Mouse (Mus musculus) testis, adult 2 months (tissue): ENCODE results near the gene Tcp10a. TPM values are rescaled to one million over a fixed set of nuclear protein-coding genes. Genes with fewer than 3 reads are reported as not detected.
A peak's percentile ranks its signal among the peaks of the same experiment; 100 is the strongest.
"Not testable (repeated sequence)": the region's sequence is repeated elsewhere in the genome, so short reads cannot be mapped to it uniquely, and the experiment has no call there.

Source experiments
- H3K27ac ChIP-seq: fragments of 200-500 bp; 2 replicates; pipeline ENCODE4 v1.5.1; 2012; ENCODE audit warnings: low read depth, low read length; ENCODE audit not compliant: control insufficient read depth, insufficient read depth
- H3K27me3 ChIP-seq: fragments of 200-500 bp; 2 replicates; pipeline ENCODE4 v1.6.1; 2012; ENCODE audit warnings: mild to moderate bottlenecking, low read length, moderate library complexity; ENCODE audit not compliant: control insufficient read depth, insufficient read depth
- H3K36me3 ChIP-seq: fragments of 200-500 bp; 2 replicates; pipeline ENCODE4 v1.6.1; 2012; ENCODE audit warnings: mild to moderate bottlenecking, low read length; ENCODE audit not compliant: control insufficient read depth, insufficient read depth
- H3K4me1 ChIP-seq: fragments of 200-500 bp; 2 replicates; pipeline ENCODE4 v1.6.1; 2012; ENCODE audit warnings: low read length; ENCODE audit not compliant: control insufficient read depth, insufficient read depth
- H3K4me3 ChIP-seq: fragments of 200-500 bp; 2 replicates; pipeline ENCODE4 v1.5.1; 2012; ENCODE audit warnings: low read depth, mild to moderate bottlenecking, low read length, moderate library complexity, mixed read lengths; ENCODE audit not compliant: control insufficient read depth
- CTCF ChIP-seq: fragments of 200-500 bp; IDR thresholded peaks from 2 replicates; pipeline ENCODE4 v1.5.1; 2012; ENCODE audit warnings: low read depth, mild to moderate bottlenecking, inconsistent platforms, low read length, moderate library complexity; ENCODE audit not compliant: control insufficient read depth, insufficient read depth, insufficient replicate concordance
- POLR2A ChIP-seq: fragments of 200-500 bp; IDR thresholded peaks from 2 replicates; pipeline ENCODE4 v1.6.1; 2012; ENCODE audit warnings: low read depth, mild to moderate bottlenecking, inconsistent platforms, low read length, moderate library complexity; ENCODE audit not compliant: control insufficient read depth
- polyA plus RNA-seq: library from polyadenylated mRNA; depleted of rRNA; stranded (reverse); fragments of >200 nt; gene quantifications from 2 replicates; pipeline ENCODE4 v1.2.3, GENCODE M21; 2012; rRNA removed

The Tcp10a gene
- 248 and 262 TPM in 2 replicates for polyA plus RNA-seq

GRCm38 (mm10) chr17:7324346-7324745, at the start of gene Tcp10a:
TSS of gene Tcp10a (plus strand) at chr17:7324646.
- peak within 1 kb of the TSS; percentile 62 for H3K4me3 ChIP-seq
- H3K27me3 ChIP-seq, H3K4me1 ChIP-seq, H3K36me3 ChIP-seq, H3K27ac ChIP-seq: not testable (repeated sequence)

GRCm38 (mm10) chr17:7278702-7279242, 45.7 kb upstream of the Tcp10a start:
- no peak for TF ChIP-seq POLR2A
- TF ChIP-seq CTCF: no peak
- Histone ChIP-seq H3K4me1 (no peaks in the 10 kb centered on the region), H3K36me3 (no peaks in the 10 kb centered on the region), H3K27me3 (no peaks in the 10 kb centered on the region), H3K4me3 (no peak overlapping the region), H3K27ac (no peak overlapping the region)

GRCm38 (mm10) chr17:7279251-7279650, 45.2 kb upstream of the Tcp10a start:
- TF ChIP-seq POLR2A: no peak
- no peak for TF ChIP-seq CTCF
- H3K4me3 ChIP-seq: no peak overlapping the region
- H3K36me3 ChIP-seq: no peaks in the 10 kb centered on the region

GRCm38 (mm10) chr17:7284297-7284910, 40.0 kb upstream of the Tcp10a start:
- Histone ChIP-seq H3K36me3 (no peaks in the 10 kb centered on the region), H3K4me3 (no peak overlapping the region), H3K4me1 (no peaks in the 10 kb centered on the region), H3K27me3 (no peaks in the 10 kb centered on the region), H3K27ac (peak overlapping the region; percentile 73; the same call in 1 of the 2 replicates)
- TF ChIP-seq POLR2A: no peak
- TF ChIP-seq CTCF: no peak

More at GRCm38 (mm10) chr17:7279251-7279650, 45.2 kb upstream of the Tcp10a start:
- Histone ChIP-seq H3K4me1 (no peaks in the 10 kb centered on the region), H3K27me3 (no peaks in the 10 kb centered on the region), H3K27ac (no peak overlapping the region)

GRCm38 (mm10) chr17:7285292-7285691, 39.2 kb upstream of the Tcp10a start:
- no peaks in the 10 kb centered on the region for H3K4me1 ChIP-seq
- TF ChIP-seq CTCF (no peak), POLR2A (no peak)
- H3K27ac ChIP-seq: peak overlapping the region; percentile 51; the same call in 1 of the 2 replicates
- H3K36me3 ChIP-seq: no peaks in the 10 kb centered on the region
- H3K27me3 ChIP-seq: no peaks in the 10 kb centered on the region
- H3K4me3 ChIP-seq: no peak overlapping the region

GRCm38 (mm10) chr17:7286422-7287050, 37.9 kb upstream of the Tcp10a start:
- H3K27ac ChIP-seq: no peak overlapping the region
- no peak overlapping the region for H3K4me3 ChIP-seq
- no peaks in the 10 kb centered on the region for H3K36me3 ChIP-seq
- no peaks in the 10 kb centered on the region for H3K27me3 ChIP-seq
- H3K4me1 ChIP-seq: no peaks in the 10 kb centered on the region
- TF ChIP-seq POLR2A (no peak), CTCF (no peak)

GRCm38 (mm10) chr17:7292012-7292684, 32.3 kb upstream of the Tcp10a start:
- Histone ChIP-seq H3K27ac (no peak overlapping the region), H3K27me3 (no peaks in the 10 kb centered on the region), H3K36me3 (no peaks in the 10 kb centered on the region), H3K4me1 (no peaks in the 10 kb centered on the region), H3K4me3 (no peak overlapping the region)
- TF ChIP-seq POLR2A: no peak

- not testable (repeated sequence) for H3K36me3 ChIP-seq, H3K4me1 ChIP-seq, H3K4me3 ChIP-seq, H3K27me3 ChIP-seq, H3K27ac ChIP-seq
Observed at GRCm38 (mm10) chr17:7306278-7307196, 17.9 kb upstream of the Tcp10a start.

GRCm38 (mm10) chr17:7315693-7316382, 8.6 kb upstream of the Tcp10a start:
- not testable (repeated sequence) for H3K36me3 ChIP-seq, H3K27ac ChIP-seq, H3K27me3 ChIP-seq, H3K4me1 ChIP-seq, H3K4me3 ChIP-seq

- H3K36me3 ChIP-seq, H3K4me3 ChIP-seq, H3K4me1 ChIP-seq, H3K27ac ChIP-seq, H3K27me3 ChIP-seq: not testable (repeated sequence)
Observed at GRCm38 (mm10) chr17:7319789-7320188, 4.7 kb upstream of the Tcp10a start.
